ENCODE assay signal across 8 mouse cellular contexts in the genomic region with DNA sequence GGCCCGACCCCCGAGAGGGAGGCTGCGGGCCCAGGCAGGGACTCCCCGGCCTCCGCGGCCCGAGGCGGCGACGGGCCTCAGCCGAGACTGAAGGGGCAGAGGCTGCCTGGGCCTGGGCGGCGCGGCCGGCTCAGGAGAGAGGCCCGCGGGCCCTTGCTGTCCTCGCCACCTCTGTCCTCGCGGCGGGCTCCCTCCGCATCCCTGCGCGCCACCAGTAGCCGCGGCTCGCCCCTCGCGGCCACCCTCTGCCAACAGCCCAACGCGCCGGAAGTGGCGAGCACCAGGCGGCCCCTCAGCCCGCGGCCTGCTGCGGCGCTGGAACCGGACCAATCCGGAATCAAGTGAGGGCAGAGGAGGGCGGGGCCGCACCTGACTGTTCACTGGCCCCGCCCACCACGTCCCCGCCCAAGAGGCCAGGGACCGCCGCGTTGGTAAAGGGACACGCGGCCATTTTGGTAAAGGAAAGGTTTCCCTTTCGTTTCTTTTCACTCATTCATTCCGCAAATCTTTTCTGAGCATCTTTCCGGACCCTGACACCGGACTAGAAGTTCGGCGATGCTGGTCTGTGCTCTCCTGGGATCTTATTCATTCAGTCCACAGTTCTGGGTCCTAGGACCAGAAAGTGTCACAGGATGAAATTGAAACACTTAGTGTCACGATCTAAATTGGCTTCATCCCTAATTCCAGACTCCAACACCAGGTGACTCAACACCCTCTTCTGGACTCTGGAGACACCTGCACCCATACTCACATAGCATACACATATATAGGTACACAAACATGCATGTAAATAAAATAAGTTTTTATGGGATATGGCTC. TPM values are rescaled to one million over a fixed set of nuclear protein-coding genes. Genes with fewer than 3 reads are reported as not detected.
A peak's percentile ranks its signal among the peaks of the same experiment; 100 is the strongest.
DNase-seq lines count a peak whose midpoint lies in the region; ATAC-seq and TF ChIP-seq lines count a peak whose summit lies in the region.

A gene (minus strand): TSS at position 324 of the 819 bp plus-strand sequence.

- H3K4me1 ChIP-seq in MEL (ENCODE audit: control insufficient read depth in 1 of 2, insufficient read depth in 2 of 2, low read length in 2 of 2), result peaks cover 13 to 17% of the 10 kb centered on the region in 2 experiments
- peaks cover 7% of the 10 kb centered on the region for H3K4me1 ChIP-seq in cerebellum, adult 2 months (ENCODE audit: control insufficient read depth, insufficient read depth, low read length)
- H3K4me1 ChIP-seq in lung, embryonic 16.5 days (replicated peaks; ENCODE audit: control insufficient read depth, insufficient read depth, low read length), result peaks cover 8% of the 10 kb centered on the region

- peaks cover 0 to 23% of the 10 kb centered on the region in 2 experiments; a peak in 3 of 4 replicates for H3K36me3 ChIP-seq in MEL (ENCODE audit: control insufficient read depth in 1 of 2, insufficient read depth in 2 of 2, low read length in 2 of 2)
- no peaks in the 10 kb centered on the region for H3K36me3 ChIP-seq in lung, embryonic 16.5 days (ENCODE audit: control insufficient read depth, insufficient read depth, low read length)

- peak within 1 kb of the TSS; percentile 72 for H3K4me2 ChIP-seq in lung, embryonic 16.5 days (ENCODE audit: low read depth, low read length)

- TF ChIP-seq EP300 in MEL (IDR thresholded peaks at IDR 0.05; ENCODE audit: low read depth in 1 of 2, low read length in 2 of 2), result no peak

- H3K79me2 ChIP-seq in MEL (ENCODE audit: control insufficient read depth, insufficient read depth, low read length, poor library complexity), result peaks cover 45% of the 10 kb centered on the region

- under 1% methylated on average over 57 of the region's 57 CpGs for WGBS in cerebellum, adult 2 months
- under 1% methylated on average over 55 of the region's 57 CpGs for WGBS in lung, embryonic 16.5 days

- H3K9me3 ChIP-seq in MEL (replicated peaks; ENCODE audit: insufficient read depth, low read length), result no peaks in the 10 kb centered on the region
- no peaks in the 10 kb centered on the region for H3K9me3 ChIP-seq in lung, embryonic 16.5 days (ENCODE audit: control insufficient read depth, low read length)

- no peak; the same call in none of the 2 replicates for TF ChIP-seq RAD21 in MEL (IDR thresholded peaks at IDR 0.05; ENCODE audit: low read depth, low read length)

- peak within 1 kb of the TSS; percentile 90 to 99 for H3K4me3 ChIP-seq in MEL (ENCODE audit: control insufficient read depth in 1 of 2, insufficient read depth in 1 of 2, low read depth in 2 of 2, low read length in 2 of 2)
- H3K4me3 ChIP-seq in cerebellum, adult 2 months (replicated peaks; ENCODE audit: insufficient read depth, low read depth, low read length), result peak within 1 kb of the TSS; percentile 96
- H3K4me3 ChIP-seq in lung, embryonic 16.5 days (ENCODE audit: low read length), result peak within 1 kb of the TSS; percentile 97

- peaks cover 1 to 6% of the 10 kb centered on the region in 2 experiments; a peak in 2 of 4 replicates for H3K27me3 ChIP-seq in MEL (ENCODE audit: control insufficient read depth in 1 of 2, insufficient read depth in 2 of 2, low read length in 2 of 2)
- H3K27me3 ChIP-seq in cerebellum, adult 2 months (ENCODE audit: control insufficient read depth, insufficient read depth, low read length), result no peaks in the 10 kb centered on the region
- no peaks in the 10 kb centered on the region for H3K27me3 ChIP-seq in lung, embryonic 16.5 days (ENCODE audit: control insufficient read depth, insufficient read depth, low read depth, low read length)

- peak; percentile 72 to 80; a peak in 3 of 4 replicates for TF ChIP-seq POLR2A in MEL (IDR thresholded peaks at IDR 0.05; ENCODE audit: control insufficient read depth in 1 of 2, insufficient read depth in 1 of 2, low read depth in 1 of 2, low read length in 2 of 2, poor library complexity in 1 of 2)
- TF ChIP-seq POLR2A in cerebellum, adult 2 months (IDR thresholded peaks at IDR 0.05; ENCODE audit: borderline replicate concordance, insufficient read depth, low read length), result peak; percentile 63

- peak within 1 kb of the TSS; percentile 93 for H3K9ac ChIP-seq in MEL (ENCODE audit: control insufficient read depth, low read depth, low read length, poor library complexity, severe bottlenecking)
- peak within 1 kb of the TSS; percentile 98 for H3K9ac ChIP-seq in lung, embryonic 16.5 days (ENCODE audit: low read length)

- peak within 1 kb of the TSS; percentile 63 for H3K27ac ChIP-seq in MEL (ENCODE audit: control insufficient read depth, low read depth, low read length)
- peak within 1 kb of the TSS; percentile 92 for H3K27ac ChIP-seq in cerebellum, adult 2 months (ENCODE audit: insufficient read depth, low read length)
- H3K27ac ChIP-seq in lung, embryonic 16.5 days (ENCODE audit: low read length), result peak within 1 kb of the TSS; percentile 85

- ATAC-seq in hematopoietic stem cell, adult 5-6 weeks (replicated peaks in 1 of 2; ENCODE audit: insufficient read depth in 1 of 2, low FRiP score in 2 of 2, low TSS enrichment in 1 of 2, low read depth in 1 of 2, poor library complexity in 2 of 2, severe bottlenecking in 2 of 2), result peak; percentile 90 to 98
- peak; percentile 97 for ATAC-seq in lung, embryonic 16.5 days (ENCODE audit: low read depth)

- DNase-seq in MEL (ENCODE audit: low read depth, low spot score), result peak; percentile 97
- peak; percentile 95 to 96 for DNase-seq in cerebellum, adult 2 months
- peak; percentile 94 for DNase-seq in forelimb bud, embryonic 11.5 days (ENCODE audit: low read depth, low spot score)
- peak; percentile 75 for DNase-seq in layer of hippocampus, adult 9-10 months (ENCODE audit: low spot score)
- peak; percentile 83 for DNase-seq in ovary, postnatal 10 days (ENCODE audit: low spot score)
- peak; percentile 93 to 97 for DNase-seq in thymus, postnatal 10 days (ENCODE audit: low spot score in 2 of 2)

- peak in 1 of 3 experiments; percentile 10; a peak in 1 of 6 replicates for TF ChIP-seq CTCF in MEL (IDR thresholded peaks at IDR 0.05 in 2 of 3, conservative IDR thresholded peaks at IDR 0.05 in 1 of 3; ENCODE audit: control insufficient read depth in 1 of 3, insufficient read depth in 1 of 3, low read depth in 2 of 3, low read length in 3 of 3, poor library complexity in 1 of 3, severe bottlenecking in 1 of 3)
- TF ChIP-seq CTCF in cerebellum, adult 2 months (IDR thresholded peaks at IDR 0.05; ENCODE audit: borderline replicate concordance, insufficient read depth, low read depth, low read length), result no peak

TF ChIP-seq in MEL, 35 proteins besides CTCF, POLR2A, EP300 and RAD21 (continues in another document):
- no peak; the same call in none of the 2 replicates for TF ChIP-seq TBP (IDR thresholded peaks at IDR 0.05; ENCODE audit: low read depth, low read length)
- no peak for TF ChIP-seq CHD2 (IDR thresholded peaks at IDR 0.05; ENCODE audit: low read length)
- no peak for TF ChIP-seq ZKSCAN1 (IDR thresholded peaks at IDR 0.05; ENCODE audit: low read depth, low read length)
- TF ChIP-seq MYC (IDR thresholded peaks at IDR 0.05; ENCODE audit: low read depth, low read length), result peak; percentile 57; the same call in 1 of the 2 replicates
- no peak for TF ChIP-seq POLR2AphosphoS5 (IDR thresholded peaks at IDR 0.05; ENCODE audit: borderline replicate concordance, low read depth, low read length)
- TF ChIP-seq ZC3H11A (IDR thresholded peaks at IDR 0.05; ENCODE audit: low read depth, low read length), result no peak
- peak; percentile 66; the same call in 1 of the 2 replicates for TF ChIP-seq ELF1 (IDR thresholded peaks at IDR 0.05; ENCODE audit: low read depth, low read length)
- no peak for TF ChIP-seq E2F4 (IDR thresholded peaks at IDR 0.05; ENCODE audit: borderline replicate concordance, low read depth, low read length)
- TF ChIP-seq MXI1 (IDR thresholded peaks at IDR 0.05; ENCODE audit: low read depth, low read length), result peak; percentile 73
- TF ChIP-seq USF2 (IDR thresholded peaks at IDR 0.05; ENCODE audit: borderline replicate concordance in 1 of 2, insufficient read depth in 1 of 2, low read depth in 1 of 2, low read length in 2 of 2), result no peak
- peak; percentile 46 for TF ChIP-seq SIN3A (IDR thresholded peaks at IDR 0.05; ENCODE audit: low read length)
- TF ChIP-seq UBTF (IDR thresholded peaks at IDR 0.05; ENCODE audit: borderline replicate concordance, insufficient read depth, low read depth, low read length), result peak; percentile 91; the same call in 1 of the 2 replicates
- no peak for TF ChIP-seq MYB (IDR thresholded peaks at IDR 0.05; ENCODE audit: low read depth, low read length)
- peak; percentile 66; the same call in 1 of the 2 replicates for TF ChIP-seq ETS1 (IDR thresholded peaks at IDR 0.05; ENCODE audit: low read depth, low read length)
- peak; percentile 82; the same call in 1 of the 2 replicates for TF ChIP-seq POLR2AphosphoS2 (IDR thresholded peaks at IDR 0.05; ENCODE audit: low read length)
- TF ChIP-seq SMC3 (IDR thresholded peaks at IDR 0.05; ENCODE audit: low read depth, low read length), result no peak
- TF ChIP-seq NELFE (IDR thresholded peaks at IDR 0.05; ENCODE audit: low read depth, low read length), result peak; percentile 86
- peak; percentile 59; the same call in 1 of the 2 replicates for TF ChIP-seq MAX (IDR thresholded peaks at IDR 0.05; ENCODE audit: low read length)
- TF ChIP-seq BHLHE40 (IDR thresholded peaks at IDR 0.05; ENCODE audit: borderline replicate concordance, low read depth, low read length), result no peak; the same call in 1 of the 2 replicates
- TF ChIP-seq MEF2A (IDR thresholded peaks at IDR 0.05; ENCODE audit: extremely low read depth, insufficient replicate concordance, low read depth, low read length, poor library complexity, severe bottlenecking), result no peak
- no peak for TF ChIP-seq GATA1 (IDR thresholded peaks at IDR 0.05; ENCODE audit: low read depth, low read length)
- 0 out of 2 replicates have a peak, but pooled peaks have one; percentile 19 for TF ChIP-seq MAZ (IDR thresholded peaks at IDR 0.05; ENCODE audit: low read depth, low read length)
- no peak for TF ChIP-seq RCOR1 (IDR thresholded peaks at IDR 0.05; ENCODE audit: low read depth, low read length)
- no peak for TF ChIP-seq GABPA (IDR thresholded peaks at IDR 0.05; ENCODE audit: low read depth, low read length)
- TF ChIP-seq TCF12 (IDR thresholded peaks at IDR 0.05; ENCODE audit: low read depth, low read length), result peak; percentile 65; the same call in 1 of the 2 replicates
- no peak; the same call in 1 of the 2 replicates for TF ChIP-seq KAT2A (conservative IDR thresholded peaks at IDR 0.05; ENCODE audit: low read depth, low read length)
- no peak for TF ChIP-seq MAFK (IDR thresholded peaks at IDR 0.05; ENCODE audit: borderline replicate concordance, low read depth, low read length)

RNA-seq across cellular contexts. Expression of the gene that starts here (rescaled TPM):
- total RNA-seq in MEL (2012; rRNA removed), result 88.3 and 89.3 TPM in 2 replicates
- polyA plus RNA-seq in MEL (2012; ENCODE audit: insufficient read depth in 1 of 2, insufficient read length in 2 of 2, low read depth in 1 of 2, low replicate concordance in 2 of 2, missing spikeins in 1 of 2), result 100 to 1,000 TPM; 197 to 365 TPM
- 154 and 162 TPM in 2 replicates for polyA plus RNA-seq in cerebellum, adult 2 months (2012; rRNA removed)
- 57.4 and 73.4 TPM in 2 replicates for total RNA-seq in hematopoietic stem cell, adult 5-6 weeks (2017)
- polyA plus RNA-seq in lung, embryonic 16.5 days (2015; fragmentation: Nextera tagmentation; extraction: Ambion mirVana), result 32.3 and 37.5 TPM in 2 replicates

Comparison
In these comparisons a context has a peak if more than half of its experiments do, and no peak if none do; other contexts are left out.
1. Peak in every context shown above with its lines: DNase-seq, ATAC-seq, H3K4me3 ChIP-seq and H3K27ac ChIP-seq.